Mouse (Mus musculus): ENCODE measurements around the gene Cst10. TPM values are rescaled to one million over a fixed set of nuclear protein-coding genes. Genes with fewer than 3 reads are reported as not detected.

The Cst10 gene
- not detected in 2 replicates for polyA plus RNA-seq (2012; ENCODE audit: insufficient read depth, insufficient read length, low replicate concordance, missing spikeins)

- Histone ChIP-seq H3K4me3 (ENCODE audit: insufficient read depth, low read depth, low read length) (no peak within 1 kb of the TSS), H3K27ac (ENCODE audit: insufficient read depth, low read depth, low read length) (no peak within 1 kb of the TSS), H3K4me1 (ENCODE audit: control insufficient read depth, insufficient read depth, low read length) (no peaks in the 10 kb centered on the region)
- 81% methylated on average over 1 of the region's 1 CpGs for WGBS
- no peak for TF ChIP-seq POLR2A (IDR thresholded peaks at IDR 0.05; ENCODE audit: insufficient read depth, low read depth, low read length)
- no peak for TF ChIP-seq CTCF (IDR thresholded peaks at IDR 0.05; ENCODE audit: insufficient read depth, low read depth, low read length)
Measured at GRCm38 (mm10) chr2:149404757-149405156, at the start of gene Cst10. Gene Cst10, plus strand, starts transcription at chr2:149405057.

- no peak for TF ChIP-seq POLR2A (IDR thresholded peaks at IDR 0.05; ENCODE audit: insufficient read depth, low read depth, low read length)
- TF ChIP-seq CTCF (IDR thresholded peaks at IDR 0.05; ENCODE audit: insufficient read depth, low read depth, low read length) = no peak
- Histone ChIP-seq H3K27ac (ENCODE audit: insufficient read depth, low read depth, low read length) (no peak overlapping the region), H3K4me1 (ENCODE audit: control insufficient read depth, insufficient read depth, low read length) (no peaks in the 10 kb centered on the region), H3K4me3 (ENCODE audit: insufficient read depth, low read depth, low read length) (no peak overlapping the region)
- 16% methylated on average over 3 of the region's 3 CpGs for WGBS
Measured at GRCm38 (mm10) chr2:149392951-149393350, 11.9 kb upstream of the Cst10 start.

- Histone ChIP-seq H3K4me3 (ENCODE audit: insufficient read depth, low read depth, low read length) (no peak overlapping the region), H3K4me1 (ENCODE audit: control insufficient read depth, insufficient read depth, low read length) (no peaks in the 10 kb centered on the region), H3K27ac (ENCODE audit: insufficient read depth, low read depth, low read length) (no peak overlapping the region)
- 22% methylated on average over 3 of the region's 4 CpGs for WGBS
- TF ChIP-seq CTCF (IDR thresholded peaks at IDR 0.05; ENCODE audit: insufficient read depth, low read depth, low read length) = no peak
- no peak for TF ChIP-seq POLR2A (IDR thresholded peaks at IDR 0.05; ENCODE audit: insufficient read depth, low read depth, low read length)
Measured at GRCm38 (mm10) chr2:149422564-149422963, 17.7 kb downstream of the Cst10 start.
